Mouse (Mus musculus): Measurements from ENCODE around the gene Fstl5. TPM values are rescaled to one million over a fixed set of nuclear protein-coding genes. Genes with fewer than 3 reads are reported as not detected.

Fstl5 gene
- polyA plus RNA-seq, 1 experiment from 2014 or later, result 0.43 TPM

GRCm38 (mm10) chr3:76654243-76654642 lies 580.2 kb downstream of the Fstl5 start:
- Histone ChIP-seq H3K27ac (ENCODE audit: low read depth) (no peak overlapping the region), H3K9me3 (ENCODE audit: low read depth, low read length) (no peaks in the 10 kb centered on the region), H3K4me3 (ENCODE audit: low read depth, low read length) (no peak overlapping the region), H3K9ac (no peak overlapping the region), H3K4me2 (no peak overlapping the region), H3K36me3 (ENCODE audit: insufficient read depth) (no peaks in the 10 kb centered on the region), H3K4me1 (ENCODE audit: insufficient read depth) (no peaks in the 10 kb centered on the region), H3K27me3 (ENCODE audit: insufficient read depth, low read length) (no peaks in the 10 kb centered on the region)
- 73% methylated on average over 1 of the region's 1 CpGs for WGBS
- ATAC-seq (ENCODE audit: insufficient read depth) (no peak), DNase-seq (no peak)
- no peak for TF ChIP-seq CTCF (IDR thresholded peaks at IDR 0.05; ENCODE audit: low read depth)

- H3K9ac ChIP-seq, result no peak overlapping the region
- H3K27ac ChIP-seq (ENCODE audit: low read depth), result no peak overlapping the region
- H3K9me3 ChIP-seq (ENCODE audit: low read depth, low read length), result no peaks in the 10 kb centered on the region
- no peak for TF ChIP-seq CTCF (IDR thresholded peaks at IDR 0.05; ENCODE audit: low read depth)
- no peak overlapping the region for H3K4me3 ChIP-seq (ENCODE audit: low read depth, low read length)
- ATAC-seq (ENCODE audit: insufficient read depth) (no peak), DNase-seq (no peak)
- WGBS, result 45% methylated on average over 5 of the region's 5 CpGs
- no peaks in the 10 kb centered on the region for H3K4me1 ChIP-seq (ENCODE audit: insufficient read depth)
- H3K36me3 ChIP-seq (ENCODE audit: insufficient read depth), result no peaks in the 10 kb centered on the region
- H3K27me3 ChIP-seq (ENCODE audit: insufficient read depth, low read length), result no peaks in the 10 kb centered on the region
- H3K4me2 ChIP-seq, result no peak overlapping the region
Observed at GRCm38 (mm10) chr3:76670859-76671258, 596.8 kb downstream of the Fstl5 start.

- Histone ChIP-seq H3K36me3 (ENCODE audit: insufficient read depth) (no peaks in the 10 kb centered on the region), H3K9me3 (ENCODE audit: low read depth, low read length) (no peaks in the 10 kb centered on the region), H3K27me3 (ENCODE audit: insufficient read depth, low read length) (no peaks in the 10 kb centered on the region), H3K4me1 (ENCODE audit: insufficient read depth) (no peaks in the 10 kb centered on the region), H3K9ac (no peak overlapping the region), H3K4me3 (ENCODE audit: low read depth, low read length) (no peak overlapping the region), H3K27ac (ENCODE audit: low read depth) (no peak overlapping the region), H3K4me2 (no peak overlapping the region)
- ATAC-seq (ENCODE audit: insufficient read depth) (no peak), DNase-seq (no peak)
- TF ChIP-seq CTCF (IDR thresholded peaks at IDR 0.05; ENCODE audit: low read depth), result no peak
- WGBS, result 90% methylated on average over 3 of the region's 3 CpGs
Observed at GRCm38 (mm10) chr3:76676006-76676405, 601.9 kb downstream of the Fstl5 start.

GRCm38 (mm10) chr3:76679853-76680545 lies 605.9 kb downstream of the Fstl5 start:
- no peaks in the 10 kb centered on the region for H3K36me3 ChIP-seq (ENCODE audit: insufficient read depth)
- no peak for TF ChIP-seq CTCF (IDR thresholded peaks at IDR 0.05; ENCODE audit: low read depth)
- no peaks in the 10 kb centered on the region for H3K4me1 ChIP-seq (ENCODE audit: insufficient read depth)
- H3K4me2 ChIP-seq, result no peak overlapping the region
- no peaks in the 10 kb centered on the region for H3K9me3 ChIP-seq (ENCODE audit: low read depth, low read length)
- no peak overlapping the region for H3K27ac ChIP-seq (ENCODE audit: low read depth)
- H3K4me3 ChIP-seq (ENCODE audit: low read depth, low read length), result no peak overlapping the region
- no peak overlapping the region for H3K9ac ChIP-seq
- DNase-seq, result no peak
- no peak for ATAC-seq (ENCODE audit: insufficient read depth)
- 58% methylated on average over 5 of the region's 5 CpGs for WGBS
- no peaks in the 10 kb centered on the region for H3K27me3 ChIP-seq (ENCODE audit: insufficient read depth, low read length)

GRCm38 (mm10) chr3:76680546-76680883 lies 606.4 kb downstream of the Fstl5 start:
- H3K9me3 ChIP-seq (ENCODE audit: low read depth, low read length), result no peaks in the 10 kb centered on the region
- no peak for TF ChIP-seq CTCF (IDR thresholded peaks at IDR 0.05; ENCODE audit: low read depth)
- ATAC-seq (ENCODE audit: insufficient read depth) (no peak), DNase-seq (no peak)
- H3K4me2 ChIP-seq, result no peak overlapping the region
- no peak overlapping the region for H3K4me3 ChIP-seq (ENCODE audit: low read depth, low read length)
- H3K36me3 ChIP-seq (ENCODE audit: insufficient read depth), result no peaks in the 10 kb centered on the region
- no peak overlapping the region for H3K9ac ChIP-seq
- no peak overlapping the region for H3K27ac ChIP-seq (ENCODE audit: low read depth)
- 48% methylated on average over 2 of the region's 2 CpGs for WGBS
- H3K27me3 ChIP-seq (ENCODE audit: insufficient read depth, low read length), result no peaks in the 10 kb centered on the region
- no peaks in the 10 kb centered on the region for H3K4me1 ChIP-seq (ENCODE audit: insufficient read depth)

GRCm38 (mm10) chr3:76697134-76697629 lies 623.1 kb downstream of the Fstl5 start:
- Histone ChIP-seq H3K4me3 (ENCODE audit: low read depth, low read length) (no peak overlapping the region), H3K36me3 (ENCODE audit: insufficient read depth) (no peaks in the 10 kb centered on the region), H3K4me2 (no peak overlapping the region), H3K4me1 (ENCODE audit: insufficient read depth) (no peaks in the 10 kb centered on the region), H3K27me3 (ENCODE audit: insufficient read depth, low read length) (no peaks in the 10 kb centered on the region), H3K27ac (ENCODE audit: low read depth) (no peak overlapping the region), H3K9me3 (ENCODE audit: low read depth, low read length) (no peaks in the 10 kb centered on the region), H3K9ac (no peak overlapping the region)
- no peak for TF ChIP-seq CTCF (IDR thresholded peaks at IDR 0.05; ENCODE audit: low read depth)
- ATAC-seq (ENCODE audit: insufficient read depth) (peak; percentile 90), DNase-seq (peak; percentile 79)
- WGBS, result 29% methylated on average over 1 of the region's 1 CpGs

GRCm38 (mm10) chr3:76739221-76739620 lies 665.2 kb downstream of the Fstl5 start:
- Histone ChIP-seq H3K4me3 (ENCODE audit: low read depth, low read length) (no peak overlapping the region), H3K27me3 (ENCODE audit: insufficient read depth, low read length) (no peaks in the 10 kb centered on the region), H3K9ac (no peak overlapping the region), H3K4me1 (ENCODE audit: insufficient read depth) (no peaks in the 10 kb centered on the region), H3K27ac (ENCODE audit: low read depth) (no peak overlapping the region), H3K4me2 (no peak overlapping the region), H3K36me3 (ENCODE audit: insufficient read depth) (no peaks in the 10 kb centered on the region), H3K9me3 (ENCODE audit: low read depth, low read length) (no peaks in the 10 kb centered on the region)
- TF ChIP-seq CTCF (IDR thresholded peaks at IDR 0.05; ENCODE audit: low read depth), result no peak
- no peak for ATAC-seq (ENCODE audit: insufficient read depth)
- 83% methylated on average over 2 of the region's 2 CpGs for WGBS
- no peak for DNase-seq

Other genes with a start within 250 kb of the Fstl5 start
- 47.8 and 48.3 TPM in 2 replicates for gene Golim4, start 117.3 kb upstream of the Fstl5 start, polyA plus RNA-seq (2014; fragmentation: Nextera tagmentation; extraction: Ambion mirVana)

Data from lung, embryonic 14.5 days (tissue).